Mouse (Mus musculus) liver, embryonic 14 days (tissue): ENCODE data around the gene Olfr1360. TPM values are rescaled to one million over a fixed set of nuclear protein-coding genes. Genes with fewer than 3 reads are reported as not detected.

Experiments
- polyA plus RNA-seq: library from polyadenylated mRNA; depleted of rRNA; stranded (reverse); fragments of >200 nt; gene quantifications from 2 replicates; pipeline ENCODE4 v1.2.3, GENCODE M21; 2012; rRNA removed

Olfr1360 gene
- polyA plus RNA-seq: not detected in 2 replicates

DNA sequence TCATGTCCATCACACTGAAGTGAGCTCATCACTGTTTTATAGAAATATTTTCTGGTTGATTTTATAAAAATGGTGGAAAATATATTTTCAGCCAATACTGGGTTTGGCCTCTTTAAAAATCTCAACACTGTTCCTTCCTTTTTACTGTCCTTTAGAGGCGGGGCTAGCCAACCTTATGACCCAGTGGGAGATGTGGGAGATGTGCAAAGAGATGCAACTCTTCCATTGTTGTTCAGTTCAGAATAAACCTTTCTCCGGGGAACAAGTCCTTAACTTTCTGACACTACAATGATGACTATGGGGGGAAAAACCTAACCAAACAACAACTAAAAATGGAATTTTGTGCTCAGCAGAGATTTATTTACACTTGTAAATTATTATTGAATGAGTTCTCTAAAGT lies at the start of gene Olfr1360:
TSS of gene Olfr1360 (minus strand) at position 101 of the 400 bp plus-strand sequence.

GRCm38 (mm10) chr13:21721757-21722372 lies 44.7 kb upstream of the Olfr1360 start, which contains the start of gene Hist1h2bm:
Gene Hist1h2bm (plus strand): TSS chr13:21722044.

DNA sequence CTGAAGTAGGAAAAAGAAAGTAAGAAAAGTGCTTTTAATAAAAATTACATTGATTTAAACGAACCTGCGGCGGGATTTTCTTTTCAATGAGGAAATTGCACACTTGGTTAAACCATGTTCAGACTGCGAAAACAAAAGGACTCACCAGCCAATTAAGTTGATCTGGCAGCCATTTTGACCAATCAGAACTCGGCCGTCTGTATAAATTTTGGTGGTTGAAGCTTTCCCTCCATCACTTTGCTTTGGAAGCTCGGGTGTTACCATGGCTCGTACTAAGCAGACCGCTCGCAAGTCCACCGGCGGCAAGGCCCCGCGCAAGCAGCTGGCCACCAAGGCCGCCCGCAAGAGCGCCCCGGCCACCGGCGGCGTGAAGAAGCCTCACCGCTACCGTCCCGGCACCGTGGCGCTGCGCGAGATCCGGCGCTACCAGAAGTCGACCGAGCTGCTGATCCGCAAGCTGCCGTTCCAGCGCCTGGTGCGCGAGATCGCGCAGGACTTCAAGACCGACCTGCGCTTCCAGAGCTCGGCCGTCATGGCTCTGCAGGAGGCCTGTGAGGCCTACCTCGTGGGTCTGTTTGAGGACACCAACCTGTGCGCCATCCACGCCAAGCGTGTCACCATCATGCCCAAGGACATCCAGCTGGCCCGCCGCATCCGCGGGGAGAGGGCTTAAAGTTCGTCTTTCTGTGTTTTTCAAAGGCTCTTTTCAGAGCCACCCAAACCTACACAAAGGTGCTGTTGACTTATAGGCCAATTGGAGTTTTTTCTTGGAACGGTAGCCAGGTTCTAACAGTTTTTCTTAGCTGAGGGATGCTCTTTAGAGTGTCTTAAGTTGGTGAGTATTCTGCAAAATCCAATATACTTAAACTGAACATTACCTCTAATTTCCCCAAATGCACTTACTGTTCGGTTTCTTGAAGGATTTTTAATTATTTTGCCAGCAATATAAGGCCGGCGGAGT lies 40.5 kb upstream of the Olfr1360 start, which contains the start of gene Hist1h3h:
TSS of gene Hist1h3h (plus strand) at position 263 of the 961 bp plus-strand sequence.

DNA sequence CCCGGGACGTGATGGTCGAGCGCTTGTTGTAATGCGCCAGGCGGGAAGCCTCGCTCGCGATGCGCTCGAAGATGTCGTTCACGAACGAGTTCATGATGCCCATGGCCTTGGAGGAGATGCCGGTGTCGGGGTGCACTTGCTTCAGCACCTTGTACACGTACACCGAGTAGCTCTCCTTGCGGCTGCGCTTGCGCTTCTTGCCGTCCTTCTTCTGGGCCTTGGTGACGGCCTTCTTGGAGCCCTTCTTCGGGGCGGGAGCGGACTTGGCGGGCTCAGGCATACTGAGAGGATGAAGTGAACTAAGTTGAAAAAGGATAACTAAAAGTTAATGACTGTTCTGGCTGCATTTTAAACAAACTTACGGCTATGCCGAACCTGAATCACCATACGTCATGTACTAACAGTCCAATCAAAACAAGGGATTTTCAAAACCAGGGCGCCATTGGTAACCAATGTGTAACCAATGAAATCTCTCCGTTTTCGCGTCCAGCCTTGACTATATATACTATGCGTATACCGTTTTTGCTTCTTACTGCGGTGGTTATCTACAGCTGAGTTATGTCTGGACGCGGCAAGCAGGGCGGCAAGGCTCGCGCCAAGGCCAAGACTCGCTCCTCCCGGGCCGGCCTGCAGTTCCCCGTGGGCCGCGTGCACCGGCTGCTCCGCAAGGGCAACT lies 38.8 kb upstream of the Olfr1360 start, which contains the start of the genes Hist1h2bl and Hist1h2ai:
TSS of gene Hist1h2bl (minus strand) at position 280 of the 676 bp plus-strand sequence.
TSS of gene Hist1h2ai (plus strand) at position 559 of the 676 bp plus-strand sequence.

GRCm38 (mm10) chr13:21697811-21698210 lies 20.6 kb upstream of the Olfr1360 start, which contains the start of gene Olfr1359:
Gene Olfr1359 (plus strand): TSS chr13:21698111.

DNA sequence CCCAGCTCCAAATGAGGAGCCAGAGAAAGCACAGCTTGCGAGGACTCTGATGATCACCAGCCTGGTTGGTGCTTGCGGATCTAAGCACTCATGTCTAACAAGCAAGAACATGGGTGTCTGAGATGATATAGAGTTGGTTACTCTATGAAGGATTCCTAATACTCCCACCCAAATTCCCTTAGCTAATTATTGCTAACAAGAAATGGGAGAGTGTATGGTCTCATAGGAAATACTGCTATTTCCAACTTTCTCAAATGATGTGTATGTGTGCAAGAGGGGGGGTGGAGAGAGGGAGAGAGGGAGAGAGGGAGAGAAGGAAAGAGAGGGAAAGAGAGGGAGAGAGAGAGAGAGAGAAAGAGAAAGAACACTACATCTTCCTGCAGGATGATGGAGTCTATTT lies 13.9 kb downstream of the Olfr1360 start, which contains the start of gene Olfr1361:
TSS of gene Olfr1361 (minus strand) at position 101 of the 400 bp plus-strand sequence.

DNA sequence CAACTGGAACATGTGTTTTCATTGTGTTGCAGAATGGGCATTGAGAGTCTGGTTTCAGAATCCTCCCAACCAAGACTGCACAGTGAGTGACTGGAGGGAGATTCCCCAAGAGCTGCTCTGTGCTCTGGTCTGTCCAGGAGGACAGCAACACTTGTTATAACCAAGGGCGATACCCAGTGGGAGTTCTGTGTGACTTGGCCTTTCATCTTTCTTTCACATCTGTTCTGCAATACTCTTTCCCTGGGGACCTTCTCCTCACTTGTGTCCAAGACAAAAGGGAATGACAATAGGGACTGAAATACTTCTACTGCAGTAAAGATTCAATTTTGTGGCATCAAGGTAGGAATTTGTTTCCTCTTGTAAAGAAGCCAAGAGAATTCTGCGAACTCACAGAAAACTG lies 34.8 kb downstream of the Olfr1360 start, which contains the start of gene Olfr11:
TSS of gene Olfr11 (minus strand) at position 101 of the 400 bp plus-strand sequence.

Other genes starting within 250 kb of the Olfr1360 start
- 1.3 and 1.4 TPM in 2 replicates for gene Pgbd1, start 236.3 kb downstream of the Olfr1360 start, polyA plus RNA-seq
- gene Zscan26, start 223.7 kb downstream of the Olfr1360 start, polyA plus RNA-seq: 9.0 and 10.6 TPM in 2 replicates
- 0.27 and 0.31 TPM in 2 replicates for gene Nkapl, start 208.9 kb downstream of the Olfr1360 start, polyA plus RNA-seq
- gene Zkscan4, start 198.5 kb downstream of the Olfr1360 start, polyA plus RNA-seq: 0.17 and 0.21 TPM in 2 replicates
- not detected in 2 replicates for gene Gm10065, start 198.0 kb downstream of the Olfr1360 start, polyA plus RNA-seq
- gene AK157302, start 182.2 kb downstream of the Olfr1360 start, polyA plus RNA-seq: 0.60 and 0.98 TPM in 2 replicates
- 5.1 and 7.4 TPM in 2 replicates for gene Gm11273, start 176.0 kb downstream of the Olfr1360 start, polyA plus RNA-seq
- gene Zkscan8, start 146.3 kb downstream of the Olfr1360 start, polyA plus RNA-seq: 2.0 and 2.2 TPM in 2 replicates
- not detected in 2 replicates for gene Olfr1366, start 134.6 kb downstream of the Olfr1360 start, polyA plus RNA-seq
- not detected in 2 replicates for gene Olfr1535, start 117.5 kb downstream of the Olfr1360 start, polyA plus RNA-seq
- not detected in 2 replicates for gene Olfr1364, start 95.6 kb downstream of the Olfr1360 start, polyA plus RNA-seq
- not detected in 2 replicates for gene Olfr1362, start 63.4 kb downstream of the Olfr1360 start, polyA plus RNA-seq
- gene Olfr11, start 34.9 kb downstream of the Olfr1360 start, polyA plus RNA-seq: not detected in 2 replicates
- not detected in 2 replicates for gene Olfr1361, start 14.0 kb downstream of the Olfr1360 start, polyA plus RNA-seq
- gene Olfr1359, start 20.7 kb upstream of the Olfr1360 start, polyA plus RNA-seq: not detected in 2 replicates
- gene Hist1h2bl, start 38.7 kb upstream of the Olfr1360 start, polyA plus RNA-seq: 14.6 and 15.9 TPM in 2 replicates
- gene Hist1h2ai, start 39.0 kb upstream of the Olfr1360 start, polyA plus RNA-seq: 6.1 and 8.0 TPM in 2 replicates
- 25.6 and 32.9 TPM in 2 replicates for gene Hist1h3h, start 40.3 kb upstream of the Olfr1360 start, polyA plus RNA-seq
- gene Hist1h2bm, start 44.6 kb upstream of the Olfr1360 start, polyA plus RNA-seq: 17.9 and 18.0 TPM in 2 replicates
- gene Hist1h4j, start 57.7 kb upstream of the Olfr1360 start, polyA plus RNA-seq: 31.8 and 33.2 TPM in 2 replicates
- gene Hist1h4k, start 73.1 kb upstream of the Olfr1360 start, polyA plus RNA-seq: 30.3 and 35.2 TPM in 2 replicates
- 49.3 and 52.1 TPM in 2 replicates for gene Hist1h2ak, start 76.4 kb upstream of the Olfr1360 start, polyA plus RNA-seq
- gene Hist1h2bn, start 76.7 kb upstream of the Olfr1360 start, polyA plus RNA-seq: 15.9 and 19.2 TPM in 2 replicates
- gene Hist1h1b, start 103.2 kb upstream of the Olfr1360 start, polyA plus RNA-seq: 9.7 and 11.9 TPM in 2 replicates
- 30.9 and 33.6 TPM in 2 replicates for gene Hist1h3i, start 106.0 kb upstream of the Olfr1360 start, polyA plus RNA-seq
- gene Hist1h2an, start 109.8 kb upstream of the Olfr1360 start, polyA plus RNA-seq: 10.0 and 11.5 TPM in 2 replicates
- 2.1 and 3.0 TPM in 2 replicates for gene Hist1h2bp, start 110.1 kb upstream of the Olfr1360 start, polyA plus RNA-seq
- gene Hist1h2bq, start 132.8 kb upstream of the Olfr1360 start, polyA plus RNA-seq: 10.6 and 13.5 TPM in 2 replicates
- gene Hist1h2ao, start 133.1 kb upstream of the Olfr1360 start, polyA plus RNA-seq: 0.12 and 0.19 TPM in 2 replicates
- not detected in 2 replicates for gene Hist1h4m, start 134.3 kb upstream of the Olfr1360 start, polyA plus RNA-seq
- gene Hist1h4n, start 154.8 kb upstream of the Olfr1360 start, polyA plus RNA-seq: 44.5 and 54.6 TPM in 2 replicates
- 78.6 and 88.4 TPM in 2 replicates for gene Hist1h2ap, start 156.1 kb upstream of the Olfr1360 start, polyA plus RNA-seq
- gene Hist1h2br, start 156.3 kb upstream of the Olfr1360 start, polyA plus RNA-seq: 5.4 and 8.3 TPM in 2 replicates